Mouse (Mus musculus): ENCODE measurements around the gene Pex13. TPM values are rescaled to one million over a fixed set of nuclear protein-coding genes. Genes with fewer than 3 reads are reported as not detected.

The Pex13 gene
- total and polyA plus RNA-seq, 2 experiments from 2014 or later, result 19.5 to 27.8 TPM

- Histone ChIP-seq H3K27ac (no peak overlapping the region), H3K9me3 (ENCODE audit: low read length) (no peaks in the 10 kb centered on the region), H3K9ac (replicated peaks; ENCODE audit: low read length) (no peak overlapping the region), H3K27me3 (ENCODE audit: insufficient read depth, low read length) (no peaks in the 10 kb centered on the region), H3K4me3 (ENCODE audit: low read length) (no peak overlapping the region), H3K4me1 (ENCODE audit: insufficient read depth, low read length) (no peaks in the 10 kb centered on the region), H3K36me3 (ENCODE audit: insufficient read depth, low read length) (no peaks in the 10 kb centered on the region), H3K4me2 (ENCODE audit: low read depth, low read length) (no peak overlapping the region)
- no peak for DNase-seq (ENCODE audit: low spot score)
- TF ChIP-seq CTCF (IDR thresholded peaks at IDR 0.05; ENCODE audit: low read depth), result no peak
- ATAC-seq, result no peak
- 62% methylated on average over 3 of the region's 3 CpGs for WGBS
These were observed 12.1 kb downstream of the Pex13 start for GRCm38 (mm10) chr11:23653666-23654065.

- ATAC-seq (no peak), DNase-seq (ENCODE audit: low spot score) (no peak)
- no peaks in the 10 kb centered on the region for H3K27me3 ChIP-seq (ENCODE audit: insufficient read depth, low read length)
- no peaks in the 10 kb centered on the region for H3K36me3 ChIP-seq (ENCODE audit: insufficient read depth, low read length)
- no peak overlapping the region for H3K27ac ChIP-seq
- no peaks in the 10 kb centered on the region for H3K4me1 ChIP-seq (ENCODE audit: insufficient read depth, low read length)
- no peak overlapping the region for H3K9ac ChIP-seq (replicated peaks; ENCODE audit: low read length)
- no peaks in the 10 kb centered on the region for H3K9me3 ChIP-seq (ENCODE audit: low read length)
- no peak overlapping the region for H3K4me3 ChIP-seq (ENCODE audit: low read length)
- no peak overlapping the region for H3K4me2 ChIP-seq (ENCODE audit: low read depth, low read length)
- TF ChIP-seq CTCF (IDR thresholded peaks at IDR 0.05; ENCODE audit: low read depth), result no peak
- WGBS, result 93% methylated on average over 3 of the region's 3 CpGs
These were observed 17.9 kb downstream of the Pex13 start for GRCm38 (mm10) chr11:23647835-23648234.

- H3K4me1 ChIP-seq (ENCODE audit: insufficient read depth, low read length), result no peaks in the 10 kb centered on the region
- TF ChIP-seq CTCF (IDR thresholded peaks at IDR 0.05; ENCODE audit: low read depth), result no peak
- no peaks in the 10 kb centered on the region for H3K27me3 ChIP-seq (ENCODE audit: insufficient read depth, low read length)
- no peak overlapping the region for H3K4me2 ChIP-seq (ENCODE audit: low read depth, low read length)
- DNase-seq (ENCODE audit: low spot score) (no peak), ATAC-seq (no peak)
- no peaks in the 10 kb centered on the region for H3K9me3 ChIP-seq (ENCODE audit: low read length)
- no peak overlapping the region for H3K9ac ChIP-seq (replicated peaks; ENCODE audit: low read length)
- H3K27ac ChIP-seq, result no peak overlapping the region
- H3K4me3 ChIP-seq (ENCODE audit: low read length), result no peak overlapping the region
- H3K36me3 ChIP-seq (ENCODE audit: insufficient read depth, low read length), result no peaks in the 10 kb centered on the region
These were observed 18.3 kb downstream of the Pex13 start for GRCm38 (mm10) chr11:23647431-23647830.

GRCm38 (mm10) chr11:23634573-23634972 lies 31.2 kb downstream of the Pex13 start:
- H3K9me3 ChIP-seq (ENCODE audit: low read length), result no peaks in the 10 kb centered on the region
- 50% methylated on average over 8 of the region's 8 CpGs for WGBS
- H3K27me3 ChIP-seq (ENCODE audit: insufficient read depth, low read length), result no peaks in the 10 kb centered on the region
- no peak overlapping the region for H3K4me2 ChIP-seq (ENCODE audit: low read depth, low read length)
- DNase-seq (ENCODE audit: low spot score) (peak; percentile 5), ATAC-seq (no peak)
- TF ChIP-seq CTCF (IDR thresholded peaks at IDR 0.05; ENCODE audit: low read depth), result no peak
- 0 out of 2 replicates have a peak overlapping the region, but pooled peaks have one; percentile 8 for H3K27ac ChIP-seq
- H3K9ac ChIP-seq (replicated peaks; ENCODE audit: low read length), result no peak overlapping the region
- no peaks in the 10 kb centered on the region for H3K36me3 ChIP-seq (ENCODE audit: insufficient read depth, low read length)
- no peaks in the 10 kb centered on the region for H3K4me1 ChIP-seq (ENCODE audit: insufficient read depth, low read length)
- H3K4me3 ChIP-seq (ENCODE audit: low read length), result no peak overlapping the region

- no peaks in the 10 kb centered on the region for H3K27me3 ChIP-seq (ENCODE audit: insufficient read depth, low read length)
- WGBS, result 6% methylated on average over 7 of the region's 7 CpGs
- no peaks in the 10 kb centered on the region for H3K4me1 ChIP-seq (ENCODE audit: insufficient read depth, low read length)
- no peak for TF ChIP-seq CTCF (IDR thresholded peaks at IDR 0.05; ENCODE audit: low read depth)
- no peaks in the 10 kb centered on the region for H3K36me3 ChIP-seq (ENCODE audit: insufficient read depth, low read length)
- H3K9me3 ChIP-seq (ENCODE audit: low read length), result no peaks in the 10 kb centered on the region
- H3K27ac ChIP-seq, result peak overlapping the region; percentile 96
- DNase-seq (ENCODE audit: low spot score) (no peak), ATAC-seq (no peak)
- H3K4me3 ChIP-seq (ENCODE audit: low read length), result peak overlapping the region; percentile 79
- peak overlapping the region; percentile 96; the same call in 1 of the 2 replicates for H3K9ac ChIP-seq (replicated peaks; ENCODE audit: low read length)
- peak overlapping the region; percentile 75 for H3K4me2 ChIP-seq (ENCODE audit: low read depth, low read length)
These were observed 31.9 kb downstream of the Pex13 start for GRCm38 (mm10) chr11:23633879-23634215.

GRCm38 (mm10) chr11:23632945-23633878 lies 32.5 kb downstream of the Pex13 start, which contains the start of gene 0610010F05Rik:
TSS of gene 0610010F05Rik (minus strand) at chr11:23633639.
- peak within 1 kb of the TSS; percentile 75 for H3K4me2 ChIP-seq (ENCODE audit: low read depth, low read length)
- no peak for TF ChIP-seq CTCF (IDR thresholded peaks at IDR 0.05; ENCODE audit: low read depth)
- no peaks in the 10 kb centered on the region for H3K4me1 ChIP-seq (ENCODE audit: insufficient read depth, low read length)
- H3K36me3 ChIP-seq (ENCODE audit: insufficient read depth, low read length), result peaks cover 5% of the 10 kb centered on the region
- H3K27ac ChIP-seq, result peak within 1 kb of the TSS; percentile 96
- H3K27me3 ChIP-seq (ENCODE audit: insufficient read depth, low read length), result no peaks in the 10 kb centered on the region
- no peaks in the 10 kb centered on the region for H3K9me3 ChIP-seq (ENCODE audit: low read length)
- DNase-seq (ENCODE audit: low spot score) (peak; percentile 98), ATAC-seq (peak; percentile 100)
- peak within 1 kb of the TSS; percentile 96 for H3K9ac ChIP-seq (replicated peaks; ENCODE audit: low read length)
- WGBS, result 3% methylated on average over 89 of the region's 103 CpGs
- H3K4me3 ChIP-seq (ENCODE audit: low read length), result peak within 1 kb of the TSS; percentile 79

- Histone ChIP-seq H3K27ac (no peak overlapping the region), H3K4me2 (ENCODE audit: low read depth, low read length) (no peak overlapping the region), H3K4me3 (ENCODE audit: low read length) (no peak overlapping the region), H3K36me3 (ENCODE audit: insufficient read depth, low read length) (peaks cover 9% of the 10 kb centered on the region), H3K27me3 (ENCODE audit: insufficient read depth, low read length) (no peaks in the 10 kb centered on the region), H3K9ac (replicated peaks; ENCODE audit: low read length) (no peak overlapping the region), H3K9me3 (ENCODE audit: low read length) (no peaks in the 10 kb centered on the region), H3K4me1 (ENCODE audit: insufficient read depth, low read length) (no peaks in the 10 kb centered on the region)
- ATAC-seq, result no peak
- peak; percentile 36 for TF ChIP-seq CTCF (IDR thresholded peaks at IDR 0.05; ENCODE audit: low read depth)
- DNase-seq (ENCODE audit: low spot score), result no peak
These were observed 35.1 kb downstream of the Pex13 start for GRCm38 (mm10) chr11:23630664-23631063.
